Mouse (Mus musculus) inflammation-experienced regulatory T-cells, adult 6 months (primary cell): ENCODE results near the gene Sctr. TPM values are rescaled to one million over a fixed set of nuclear protein-coding genes. Genes with fewer than 3 reads are reported as not detected.
A peak's percentile ranks its signal among the peaks of the same experiment; 100 is the strongest.

Experiments
- ATAC-seq: one replicate; pipeline ENCODE4 v1.8.0; 2017
- polyA plus RNA-seq, 3 experiments: library from polyadenylated mRNA; unstranded; fragments of 100-300 nt; shearing (Covaris generic); gene quantifications; one replicate each; pipeline ENCODE4 v1.2.1; 2017

Gene Sctr
- polyA plus RNA-seq, 3 experiments from 2014 or later = not detected

DNA sequence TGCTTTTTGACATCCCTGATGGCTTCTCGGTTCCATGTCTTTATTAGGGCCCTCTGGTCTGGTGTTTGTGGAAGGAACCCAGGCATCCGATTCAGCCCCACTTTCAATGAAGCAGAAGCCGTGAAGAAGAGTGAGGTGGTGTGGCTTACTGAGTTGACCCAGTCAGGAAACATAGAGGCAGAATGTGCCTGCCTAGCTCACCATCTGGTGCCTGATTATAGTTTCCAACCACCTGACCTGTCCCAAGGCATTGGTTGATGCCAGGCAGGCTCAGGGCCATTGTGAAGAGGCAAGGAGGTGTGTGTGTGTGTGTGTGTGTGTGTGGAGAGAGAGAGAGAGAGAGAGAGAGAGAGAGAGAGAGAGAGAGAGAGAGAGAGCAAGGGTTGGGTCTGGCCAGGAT lies 23.8 kb downstream of the Sctr start:
- no peak for ATAC-seq

DNA sequence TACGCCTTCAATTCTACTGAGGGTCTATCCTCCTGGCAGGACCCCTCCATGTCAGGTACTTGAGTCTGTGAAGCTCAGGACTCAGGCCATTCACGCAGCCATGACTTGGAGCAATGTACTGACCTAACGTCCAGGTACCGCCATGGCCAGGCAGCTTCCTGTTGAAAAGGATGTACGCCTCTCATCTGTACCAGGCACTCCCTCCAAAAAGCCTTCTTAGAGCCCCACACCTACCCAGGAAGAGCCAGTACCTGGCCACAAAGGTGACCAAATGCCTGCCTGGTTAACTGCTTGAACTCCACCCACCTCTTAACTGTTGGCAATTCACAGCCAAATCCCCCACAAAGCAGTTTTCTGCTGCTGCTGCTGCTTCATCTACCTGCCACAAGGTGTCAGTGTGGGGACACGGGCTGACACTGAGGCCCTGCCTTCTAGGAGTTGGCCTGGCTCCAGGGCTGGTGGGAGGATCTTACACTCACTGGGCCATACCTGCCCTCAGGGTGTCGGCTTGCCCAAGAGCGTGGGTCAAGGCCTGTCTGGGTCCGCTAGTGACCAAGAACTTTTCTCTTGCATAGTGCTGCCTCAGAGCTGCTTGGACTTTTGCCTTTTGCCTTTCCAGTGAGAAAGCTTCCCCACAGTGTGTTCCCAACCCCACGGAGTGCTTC lies 26.2 kb downstream of the Sctr start:
- ATAC-seq = peak; percentile 95

DNA sequence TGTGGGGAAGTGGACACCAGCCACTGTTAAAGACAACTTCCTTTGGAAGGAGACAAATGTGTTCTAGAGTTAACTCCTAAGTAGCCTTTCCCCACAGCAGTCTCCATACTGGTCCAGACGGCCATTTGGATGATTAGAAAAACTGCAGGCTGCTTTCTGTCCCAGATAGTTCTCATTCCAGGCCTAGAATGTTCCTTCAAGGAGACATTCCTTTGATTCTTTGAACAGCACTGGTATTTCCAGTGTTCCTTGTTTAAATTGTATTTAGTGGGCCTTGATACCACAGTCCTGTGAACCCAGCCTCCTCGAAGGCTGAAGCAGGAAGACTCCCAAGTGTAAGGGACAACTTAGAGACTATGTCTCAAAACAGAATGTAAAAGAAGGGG lies 26.8 kb downstream of the Sctr start:
- no peak for ATAC-seq

DNA sequence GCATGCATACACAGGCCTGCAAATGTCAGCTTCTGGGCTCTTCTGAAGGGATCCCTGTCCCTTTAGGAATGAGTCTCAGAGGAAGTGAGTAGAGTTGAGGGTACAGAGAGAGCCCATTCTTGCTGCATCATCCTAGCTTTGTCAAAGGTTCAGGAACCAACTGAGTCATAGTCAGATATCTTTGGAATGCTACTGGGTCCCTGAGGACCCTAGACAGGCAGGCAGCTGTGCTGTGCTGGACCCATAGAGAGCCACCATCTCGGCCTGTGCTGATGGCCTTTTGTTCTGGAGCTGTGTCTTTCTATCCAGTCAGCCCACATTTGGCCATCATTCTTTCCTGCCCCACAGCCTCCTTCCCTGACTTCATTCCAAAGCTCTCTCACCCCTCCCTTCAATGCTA lies 28.1 kb downstream of the Sctr start:
- ATAC-seq = no peak

DNA sequence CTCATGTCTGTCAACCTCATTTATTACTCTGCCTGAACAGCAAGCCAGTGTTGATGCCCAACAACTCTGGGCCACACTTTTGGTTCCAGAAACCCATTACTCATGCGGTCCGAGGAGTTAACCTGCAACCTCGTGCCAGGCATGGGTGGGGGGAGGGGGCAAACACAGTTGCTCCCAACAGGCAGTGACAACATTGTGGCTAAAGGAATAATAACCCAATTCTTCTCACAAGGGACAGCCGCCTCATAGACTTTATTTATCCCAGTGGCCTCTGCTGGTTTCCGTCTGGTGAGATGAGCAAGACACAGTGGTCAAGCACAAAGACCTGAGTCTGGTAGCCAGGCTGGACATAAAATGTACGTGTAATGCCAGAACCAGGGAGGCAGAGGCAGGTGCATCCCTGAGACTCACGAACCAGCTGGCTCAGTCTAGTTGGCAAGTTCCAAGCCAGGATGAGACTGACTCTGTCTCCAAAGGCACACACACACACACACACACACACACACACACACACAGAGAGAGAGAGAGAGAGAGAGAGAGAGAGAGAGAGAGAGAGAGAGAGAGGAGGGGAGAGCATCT lies 28.9 kb downstream of the Sctr start:
- no peak for ATAC-seq

DNA sequence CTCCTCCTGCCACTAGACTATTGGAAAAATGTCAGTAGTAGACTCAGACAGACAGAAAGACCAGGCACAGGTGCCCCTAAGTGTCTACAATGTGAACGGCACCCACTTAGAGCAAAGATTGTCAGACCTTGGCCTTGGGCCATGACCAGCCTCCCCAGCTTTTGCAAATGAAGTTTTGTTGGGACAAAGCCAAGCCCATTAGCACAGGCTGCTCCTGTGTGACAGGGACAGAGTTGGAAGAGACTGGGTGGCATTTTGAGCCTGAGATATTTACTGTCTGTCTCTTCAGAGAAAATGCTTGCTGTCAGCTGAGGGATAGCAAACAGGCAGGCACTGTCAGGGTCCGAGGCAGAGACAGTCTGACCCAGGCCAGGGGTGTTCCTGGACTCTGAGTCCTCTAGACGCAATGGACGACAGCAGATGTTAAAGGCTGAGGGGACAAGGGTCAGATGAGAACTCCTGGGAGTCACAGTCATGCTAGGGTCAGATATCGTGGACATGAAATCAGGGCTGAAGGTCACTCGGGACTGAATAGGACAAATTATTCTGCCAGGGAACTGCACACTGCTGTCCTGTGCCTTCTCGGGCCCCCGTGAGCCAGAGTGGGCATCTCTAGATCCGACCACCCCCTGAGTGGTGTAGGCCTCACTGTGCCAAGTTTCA lies 30.5 kb downstream of the Sctr start:
- ATAC-seq = no peak

DNA sequence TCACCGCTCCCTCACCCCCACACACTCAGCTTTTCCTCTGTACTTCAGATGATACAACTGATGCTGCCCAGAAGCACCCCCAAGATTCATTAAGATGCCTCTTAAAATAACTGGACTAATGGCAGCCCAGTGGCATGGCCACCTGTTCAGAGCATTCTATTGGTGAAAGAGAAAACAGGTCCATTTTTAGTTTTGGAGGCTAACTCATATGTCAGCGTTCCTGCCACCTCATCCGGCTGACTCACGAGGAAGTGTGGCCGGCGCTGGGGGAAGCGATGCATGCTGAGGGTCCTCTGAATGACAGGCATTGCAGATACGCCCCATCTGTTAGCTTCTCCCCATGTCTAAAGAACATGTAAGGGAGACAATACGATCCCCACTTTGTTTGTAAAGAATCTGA lies 31.9 kb downstream of the Sctr start:
- no peak for ATAC-seq

DNA sequence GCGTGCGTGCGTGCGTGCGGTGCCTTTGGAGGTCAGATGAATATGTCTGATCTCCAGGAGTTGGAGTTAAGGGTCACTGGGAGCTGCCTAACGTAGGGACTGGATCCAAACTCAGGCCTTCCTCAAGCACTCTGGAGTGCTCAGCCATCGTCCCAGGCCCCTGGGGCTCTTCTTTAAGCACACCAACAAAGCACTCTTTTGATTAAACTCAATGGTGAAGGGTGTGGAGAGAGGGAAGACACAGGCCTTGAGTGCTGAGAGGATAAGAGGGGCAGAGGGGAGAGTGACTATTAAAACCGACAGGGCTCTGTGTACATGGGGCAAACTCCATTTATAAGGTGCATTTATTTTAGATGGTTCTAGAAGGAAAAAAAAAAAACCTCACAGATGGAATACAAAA lies 35.7 kb downstream of the Sctr start:
- ATAC-seq = no peak

DNA sequence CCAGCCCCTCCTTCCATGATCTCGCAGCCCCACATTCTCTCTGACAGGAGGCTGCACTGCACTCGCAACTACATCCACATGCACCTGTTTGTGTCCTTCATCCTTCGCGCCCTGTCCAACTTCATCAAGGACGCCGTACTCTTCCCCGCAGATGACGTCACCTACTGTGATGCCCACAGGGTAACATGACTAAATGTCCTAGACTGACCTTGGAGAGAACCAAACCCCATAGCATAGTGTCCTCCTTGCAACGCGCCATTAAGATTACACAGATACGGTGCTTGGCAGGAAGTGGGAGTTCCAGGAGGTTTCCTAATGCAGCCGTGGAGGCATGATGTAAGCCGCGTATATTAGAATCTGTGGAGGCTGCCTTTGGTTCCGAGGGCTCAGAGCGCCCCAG lies 37.9 kb downstream of the Sctr start:
- no peak for ATAC-seq

DNA sequence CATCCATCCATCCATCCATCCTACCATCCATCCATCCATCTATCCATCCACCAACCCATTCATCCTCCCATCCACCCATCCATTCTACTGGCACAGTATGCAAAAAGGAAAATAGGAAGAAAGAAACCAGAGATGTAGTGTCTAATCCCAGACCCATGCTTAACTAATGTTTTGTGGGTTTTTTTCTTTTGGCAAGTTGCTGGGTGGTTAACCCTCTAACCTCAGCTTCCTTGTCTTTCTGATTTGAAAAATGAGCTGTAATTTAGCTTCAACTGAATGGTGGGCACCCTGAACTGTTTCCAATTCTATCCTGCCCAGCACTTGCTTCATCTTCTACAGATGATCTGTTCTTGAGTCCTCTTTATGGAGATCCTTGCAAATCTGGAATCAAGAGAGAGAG lies 40.6 kb downstream of the Sctr start:
- ATAC-seq = no peak

DNA sequence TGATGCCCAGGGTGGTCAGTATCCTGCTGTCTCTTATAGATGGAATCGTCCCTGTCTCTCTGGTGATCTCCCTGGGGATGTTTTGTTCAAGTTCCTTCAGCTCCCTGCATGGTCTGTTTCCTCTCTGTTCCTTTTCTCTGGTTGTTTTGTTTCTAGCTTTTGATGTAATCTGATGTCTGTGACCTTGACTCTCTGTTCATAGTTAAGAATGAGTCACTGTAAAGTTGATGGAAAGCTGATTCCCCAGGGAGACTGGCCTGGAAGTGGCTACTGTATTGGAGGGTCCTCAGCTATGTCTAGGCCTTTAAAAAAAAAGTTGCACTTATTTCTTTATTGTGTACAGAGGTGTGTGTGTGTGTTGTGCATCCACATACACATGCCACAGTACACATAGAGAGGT lies 44.4 kb downstream of the Sctr start:
- ATAC-seq = no peak

DNA sequence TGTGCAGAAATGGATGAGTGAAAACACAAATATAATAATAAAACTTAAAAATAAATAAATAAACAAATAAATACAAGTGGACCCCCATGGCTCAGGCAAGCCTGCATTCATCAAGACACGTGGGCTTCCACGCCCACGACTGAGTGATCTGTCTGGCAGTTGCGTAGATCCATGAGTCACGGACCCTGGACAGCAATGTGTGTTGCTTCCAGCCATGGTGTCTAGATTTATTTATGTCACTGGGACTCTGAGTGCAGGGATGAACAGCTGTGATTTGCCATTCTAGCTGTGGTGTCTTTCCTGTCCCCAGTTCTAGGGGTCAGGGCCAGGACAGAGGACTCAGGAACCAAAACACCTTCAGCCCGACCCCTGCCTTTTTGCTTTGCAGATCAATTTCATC lies 48.3 kb downstream of the Sctr start:
- no peak for ATAC-seq

DNA sequence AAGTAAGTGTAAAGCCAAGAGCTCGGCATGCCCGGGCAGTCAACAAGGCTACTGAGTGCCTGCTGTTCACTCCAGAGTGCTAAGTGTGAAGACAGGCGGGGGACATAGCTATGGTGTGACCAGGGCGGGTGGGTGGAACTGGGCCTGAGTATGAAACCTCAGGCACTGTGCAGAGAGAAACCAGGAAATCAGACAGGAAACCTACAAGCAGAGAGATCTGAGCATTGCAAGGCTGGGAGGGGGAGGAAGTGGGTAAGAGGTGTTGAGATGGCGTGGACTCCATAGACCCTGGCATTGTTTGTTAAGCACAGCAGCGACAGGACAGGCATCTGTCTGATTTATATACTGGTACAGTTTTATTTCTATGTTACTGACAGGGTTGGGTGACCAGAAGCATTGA lies 48.8 kb downstream of the Sctr start:
- ATAC-seq = peak; percentile 97

DNA sequence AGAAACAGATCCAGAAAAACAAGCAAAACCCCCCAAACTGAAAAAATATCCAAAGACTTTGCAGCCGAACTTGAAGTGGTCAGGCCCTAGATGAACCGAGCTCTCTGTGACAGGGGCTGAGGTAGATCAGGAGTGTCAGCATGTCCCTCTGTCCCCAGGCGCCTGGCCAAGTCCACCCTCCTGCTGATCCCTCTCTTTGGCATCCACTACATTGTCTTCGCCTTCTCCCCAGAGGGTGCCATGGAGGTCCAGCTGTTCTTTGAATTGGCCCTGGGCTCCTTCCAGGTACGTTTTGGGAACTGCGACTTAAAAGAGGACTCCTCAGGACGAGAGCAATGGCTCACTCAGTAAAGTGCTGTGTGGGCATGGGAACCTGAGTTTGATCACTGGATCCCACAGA lies 49.5 kb downstream of the Sctr start:
- ATAC-seq = no peak

DNA sequence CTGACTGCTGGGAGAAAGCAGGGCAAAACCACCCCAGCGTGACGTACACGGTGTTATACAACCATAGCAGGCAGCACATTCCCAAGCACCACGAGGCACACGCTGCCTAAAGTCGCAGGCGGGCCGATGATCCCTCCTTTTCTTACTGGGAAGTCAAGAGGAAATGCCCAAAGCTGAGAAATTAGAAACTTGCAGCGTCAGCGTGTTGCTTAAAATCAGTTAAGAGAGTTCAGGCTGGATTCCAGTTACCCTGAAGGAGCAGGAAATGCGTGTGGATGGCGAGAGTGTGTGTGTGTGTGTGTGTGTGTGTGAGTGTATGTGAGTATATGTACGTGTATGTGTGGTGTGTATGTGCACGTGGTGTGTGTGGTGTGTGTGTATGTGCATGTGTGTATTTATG lies 50.4 kb downstream of the Sctr start:
- ATAC-seq = peak; percentile 24

DNA sequence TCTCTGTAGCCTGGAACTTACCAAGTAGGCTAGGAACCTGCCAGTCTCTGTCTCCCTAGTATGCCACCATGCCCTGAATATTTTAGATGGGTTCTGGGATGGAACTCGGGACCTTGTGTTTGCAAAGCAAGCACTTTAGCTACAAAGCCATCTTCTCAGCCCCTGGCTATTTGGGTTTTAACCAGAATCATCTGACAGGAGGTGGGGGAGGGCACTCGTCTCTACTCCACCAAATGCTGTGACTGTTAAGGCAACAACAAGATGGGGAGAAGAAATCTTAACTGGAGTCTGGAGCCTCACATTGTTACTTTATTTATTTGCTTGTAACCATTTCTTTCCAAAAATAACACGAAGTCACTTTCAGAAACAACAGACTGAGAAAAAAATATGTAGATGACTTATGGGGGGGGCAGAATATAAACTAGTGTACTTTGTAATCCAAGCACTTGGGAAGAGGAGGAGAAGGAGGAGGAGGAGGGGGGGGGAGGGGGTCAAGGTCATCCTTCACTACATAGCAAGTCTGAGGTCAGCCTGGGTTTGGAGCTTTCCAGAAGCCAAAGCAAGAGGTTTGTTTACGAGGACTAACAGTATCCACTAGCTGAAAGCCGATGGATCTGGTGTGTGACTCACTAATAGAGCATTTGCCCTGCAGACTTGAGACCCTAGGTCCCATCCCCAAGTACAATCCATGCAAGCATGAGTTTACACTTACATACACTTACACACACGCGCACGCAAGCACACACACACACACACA lies 51.2 kb downstream of the Sctr start:
- no peak for ATAC-seq

DNA sequence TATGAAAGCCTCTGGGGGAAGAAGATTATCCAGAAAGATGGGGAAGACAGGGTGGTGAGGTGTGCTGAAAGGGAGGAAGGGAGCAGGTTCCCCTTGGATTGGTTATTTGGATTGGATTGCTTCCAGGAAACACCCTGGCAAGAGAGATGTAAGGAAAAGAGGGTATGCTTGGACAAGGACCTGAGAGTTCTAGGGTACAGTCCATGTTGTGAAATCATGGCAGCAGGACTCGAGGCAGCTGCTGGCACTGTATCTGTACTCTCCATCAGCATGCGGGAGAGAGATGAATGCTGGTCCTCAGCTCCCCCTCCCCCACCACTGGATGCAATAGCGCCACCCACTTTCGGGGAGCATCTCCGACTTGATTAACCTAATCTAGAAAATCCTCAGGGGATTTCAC lies 54.0 kb downstream of the Sctr start:
- ATAC-seq = no peak

DNA sequence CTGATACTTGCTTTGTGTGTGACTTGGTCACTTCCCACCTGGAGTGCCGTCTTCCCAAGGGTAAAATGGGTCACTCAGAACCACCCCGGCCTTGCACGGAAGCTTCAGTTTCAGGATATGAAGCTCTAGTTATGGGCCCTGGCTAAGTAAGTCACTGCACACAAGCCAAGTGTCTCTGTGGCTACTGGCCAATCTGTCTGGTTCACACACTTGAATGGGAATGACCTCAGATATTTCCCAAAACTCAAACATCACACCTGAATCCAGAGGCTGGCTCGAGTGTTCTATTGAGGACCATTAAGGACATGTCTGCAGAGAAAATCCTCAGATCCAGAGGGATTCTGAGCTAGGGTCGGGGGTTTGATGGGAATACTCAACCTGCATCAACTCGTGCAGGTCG lies 55.5 kb downstream of the Sctr start:
- ATAC-seq = no peak

DNA sequence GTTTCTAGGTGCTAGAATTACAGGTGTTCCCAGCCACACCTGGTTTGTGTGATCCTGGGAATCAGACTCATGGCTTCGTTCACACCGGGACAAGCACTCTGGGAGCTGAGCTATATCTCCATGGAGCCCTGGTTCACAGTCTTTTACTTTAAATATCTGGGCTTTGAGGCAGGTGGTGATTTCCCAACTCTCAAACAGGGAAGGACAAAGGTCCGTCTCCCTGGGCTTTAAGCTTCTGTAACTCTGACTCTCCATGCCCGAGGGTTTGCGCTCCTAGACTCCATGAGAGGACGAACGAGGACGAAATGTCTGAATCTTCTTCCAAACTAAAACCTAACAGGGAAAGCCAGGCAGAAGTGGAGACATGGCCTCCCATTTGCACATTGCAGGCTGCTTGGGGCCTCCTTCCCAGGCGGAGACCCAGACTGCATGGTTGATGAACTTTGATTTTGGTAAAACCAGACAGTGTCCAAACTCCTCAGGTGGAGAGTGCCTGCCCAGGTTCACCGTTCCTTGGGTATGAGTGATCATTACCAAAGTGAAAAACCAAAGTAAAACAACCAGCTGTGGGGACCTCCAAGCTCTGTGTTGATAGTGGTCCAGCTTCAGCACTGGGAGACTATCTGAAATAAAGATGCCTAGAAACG lies 57.5 kb downstream of the Sctr start:
- no peak for ATAC-seq

DNA sequence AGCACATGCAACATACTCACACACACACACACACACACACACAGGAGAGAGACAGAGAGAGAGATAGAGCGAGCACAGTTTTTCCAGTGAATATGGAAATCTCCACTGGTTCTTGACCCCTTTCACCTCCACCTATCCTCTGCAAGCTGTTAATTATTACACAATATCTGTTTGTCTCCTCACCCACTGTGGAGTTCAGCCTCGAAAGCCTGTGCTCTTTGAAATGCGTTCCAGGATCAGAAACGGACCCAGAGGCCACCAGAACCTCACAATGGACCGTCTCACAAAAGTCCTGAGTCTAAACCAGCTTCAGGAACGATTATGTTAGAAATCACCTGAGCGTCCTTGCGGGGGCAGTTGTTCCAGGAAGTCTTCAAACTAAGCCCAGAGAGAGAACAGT lies 59.5 kb downstream of the Sctr start:
- ATAC-seq = no peak

DNA sequence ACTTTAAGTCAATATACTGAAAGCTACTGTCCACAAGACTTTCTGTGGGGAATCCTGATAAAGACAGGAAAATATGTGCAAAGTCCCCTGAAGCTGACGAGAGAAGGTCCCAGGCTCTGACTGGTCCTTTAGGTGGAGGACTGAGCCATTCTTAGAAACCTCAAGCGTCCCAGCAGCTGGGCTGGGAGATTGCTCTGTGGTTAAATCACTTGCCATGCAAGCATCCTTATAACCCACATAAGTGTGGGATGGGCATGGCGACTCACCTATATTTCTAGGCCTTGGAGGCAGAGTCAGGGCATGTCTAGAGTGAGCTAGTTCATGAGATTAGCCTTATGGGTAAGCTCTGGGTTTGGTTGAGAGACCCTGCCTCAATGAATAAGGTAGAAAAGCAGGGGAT lies 59.9 kb downstream of the Sctr start:
- ATAC-seq = no peak

DNA sequence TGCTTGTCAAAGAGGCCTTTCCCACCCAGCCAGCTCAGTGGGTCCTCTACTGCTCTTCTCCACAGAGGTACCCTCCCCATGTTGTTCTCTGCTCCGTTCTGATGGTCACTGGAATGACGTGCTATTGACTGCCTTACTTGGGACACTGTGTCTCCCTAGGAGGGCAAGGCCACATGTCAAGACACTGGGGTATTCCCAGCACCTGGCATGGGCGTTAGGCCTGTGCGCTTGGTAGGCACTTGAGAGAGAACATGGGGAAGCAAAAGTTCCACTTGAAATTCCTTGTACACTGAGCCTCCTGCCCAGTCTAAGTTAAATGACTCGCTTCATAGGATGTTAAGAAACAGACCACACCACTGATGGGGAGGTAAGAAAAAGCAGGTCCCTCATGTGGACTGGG lies 62.4 kb downstream of the Sctr start:
- no peak for ATAC-seq

DNA sequence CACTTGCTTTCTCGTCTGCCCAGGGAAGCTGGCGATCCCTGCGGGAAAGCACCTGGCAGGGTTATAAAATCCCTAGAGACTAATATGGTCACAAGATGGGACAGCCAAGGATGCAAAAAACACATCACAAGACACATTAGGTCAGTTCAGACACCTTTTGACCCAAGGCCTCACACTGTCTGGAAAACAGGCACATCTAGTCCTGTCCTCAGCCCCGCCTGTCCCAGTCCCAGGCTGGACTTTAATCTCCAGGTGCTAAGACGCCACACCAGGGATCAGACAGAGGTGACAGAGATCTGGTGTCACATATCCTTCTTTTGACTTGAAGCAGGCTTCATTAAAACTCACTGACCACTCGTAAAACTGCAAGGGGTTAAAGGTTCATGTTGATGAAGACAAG lies 63.5 kb downstream of the Sctr start:
- no peak for ATAC-seq
